Mouse (Mus musculus): ENCODE measurements around the gene Fuca1. TPM values are rescaled to one million over a fixed set of nuclear protein-coding genes. Genes with fewer than 3 reads are reported as not detected.
"Not testable (repeated sequence)": the region's sequence is repeated elsewhere in the genome, so short reads cannot be mapped to it uniquely, and the experiment has no call there.

The Fuca1 gene
- total RNA-seq, 2 experiments from 2014 or later: 88.2 to 99.0 TPM

GRCm38 (mm10) chr4:135921257-135922120, 954 bp downstream of the Fuca1 start:
- DNase-seq (ENCODE audit: low spot score in 2 of 2): no peak

DNA sequence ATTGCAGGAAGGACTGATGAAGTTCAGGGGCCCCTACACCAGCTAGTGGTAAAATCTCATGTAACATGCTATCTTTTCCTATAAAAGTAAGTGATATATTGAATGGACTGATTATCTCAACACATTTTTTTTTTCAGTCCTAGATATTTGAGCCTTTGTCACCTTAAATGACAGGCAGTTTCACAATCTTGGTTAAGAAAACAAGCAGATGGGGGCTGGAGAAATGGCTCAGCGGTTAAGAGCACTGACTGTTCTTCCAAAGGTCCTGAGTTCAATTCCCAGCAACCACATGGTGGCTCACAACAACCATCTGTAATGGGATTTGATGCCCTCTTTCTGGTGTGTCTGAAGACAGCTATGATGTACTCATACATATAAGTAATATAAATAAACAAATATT, 1.7 kb downstream of the Fuca1 start:
- no peak for DNase-seq (ENCODE audit: low spot score in 2 of 2)

- DNase-seq (ENCODE audit: low spot score in 2 of 2): no peak
These were observed 3.9 kb downstream of the Fuca1 start for GRCm38 (mm10) chr4:135924418-135924817.

- no peak for DNase-seq (ENCODE audit: low spot score in 2 of 2)
These were observed 4.8 kb downstream of the Fuca1 start for GRCm38 (mm10) chr4:135925341-135925740.

DNA sequence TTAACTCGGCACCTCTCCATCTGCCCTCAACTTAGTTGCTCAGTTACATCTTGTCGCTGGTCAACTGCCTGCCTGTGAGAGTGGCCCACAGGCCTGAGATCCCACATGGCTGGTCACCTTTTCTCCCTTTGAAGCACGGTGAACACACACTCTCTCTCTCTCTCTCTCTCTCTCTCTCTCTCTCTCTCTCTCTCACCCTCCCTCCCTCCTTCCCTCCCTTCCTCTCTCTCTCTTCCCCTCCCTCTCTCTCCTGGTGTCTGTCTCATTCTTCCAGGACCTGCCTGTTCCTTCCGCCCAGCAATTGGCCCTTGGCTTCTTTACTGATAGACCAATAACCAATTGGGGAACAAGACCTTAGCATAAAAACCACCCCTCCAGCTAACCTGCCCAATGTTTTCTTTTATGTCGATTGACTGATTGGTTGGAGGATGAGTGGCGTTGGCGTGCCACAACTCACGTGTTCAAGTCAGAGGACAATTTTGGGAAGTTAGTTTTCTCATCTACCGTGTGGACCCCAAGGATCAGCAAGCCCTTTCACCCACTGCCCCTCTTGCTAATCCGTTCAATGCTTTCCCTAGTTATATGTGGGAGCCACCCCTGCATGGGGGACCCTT, 5.8 kb downstream of the Fuca1 start:
- no peak for DNase-seq (ENCODE audit: low spot score in 2 of 2)

DNA sequence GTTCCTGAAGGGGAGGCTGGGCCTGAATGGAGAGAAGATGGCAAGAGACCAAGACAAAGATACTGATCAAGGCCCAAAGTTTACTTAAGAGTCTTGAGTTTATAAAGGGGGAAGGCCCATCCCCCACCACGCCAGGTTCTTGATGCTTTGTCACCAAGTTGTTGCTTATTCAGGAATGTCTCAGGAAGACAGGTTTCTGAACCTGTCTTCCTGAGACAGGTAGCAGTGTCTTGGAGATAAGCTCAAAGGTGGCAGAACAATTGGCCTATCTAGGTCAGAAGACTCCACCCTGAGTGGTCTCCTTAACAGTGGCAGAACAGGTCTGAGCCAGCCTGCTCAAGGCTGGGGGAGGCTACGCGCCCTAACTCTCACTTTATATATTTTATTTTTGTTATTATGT, 6.3 kb downstream of the Fuca1 start:
- DNase-seq (ENCODE audit: low spot score in 2 of 2): no peak

DNA sequence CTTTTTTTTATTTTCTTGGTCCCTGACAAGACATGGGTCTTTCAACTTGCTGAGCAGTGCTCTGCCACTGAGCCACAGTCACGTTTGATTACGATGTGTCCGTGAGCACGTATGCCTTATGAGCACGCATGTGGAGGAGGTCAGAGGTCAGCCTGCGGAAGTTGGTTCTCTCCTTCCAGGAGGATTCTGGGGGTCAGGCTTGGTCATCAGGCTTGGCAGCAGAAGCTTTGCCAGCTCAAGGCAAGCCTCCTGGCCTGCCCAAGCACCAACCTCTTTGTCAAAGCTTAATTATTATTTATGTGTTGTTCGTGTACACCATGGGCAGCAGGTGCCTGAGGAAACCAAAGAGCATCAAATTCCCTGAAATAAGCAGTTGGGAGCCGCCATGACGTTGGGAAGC, 7.8 kb downstream of the Fuca1 start:
- no peak for DNase-seq (ENCODE audit: low spot score in 2 of 2)

DNA sequence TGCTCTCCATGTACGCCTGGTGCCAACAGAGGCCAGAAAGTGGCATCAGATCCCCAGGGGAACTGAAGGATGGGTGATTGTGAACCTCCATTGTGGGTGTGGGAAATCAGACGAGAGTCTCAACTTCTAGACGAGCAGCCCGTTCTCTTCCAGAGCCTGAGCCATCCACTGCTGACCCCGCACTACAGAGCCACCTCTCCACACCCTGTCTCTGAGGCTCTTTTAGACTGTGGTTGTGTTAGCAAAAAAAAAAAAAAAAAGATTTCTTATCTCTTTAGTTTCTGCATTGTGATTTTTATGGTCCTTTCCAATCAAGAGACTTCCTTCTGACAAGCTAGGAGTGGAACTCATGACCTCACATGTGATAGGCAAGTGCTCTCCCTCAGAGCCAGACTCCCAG, 8.9 kb downstream of the Fuca1 start:
- DNase-seq (ENCODE audit: low spot score in 2 of 2): no peak

- DNase-seq (ENCODE audit: low spot score in 2 of 2): no peak
These were observed 9.3 kb downstream of the Fuca1 start for GRCm38 (mm10) chr4:135929828-135930227.

DNA sequence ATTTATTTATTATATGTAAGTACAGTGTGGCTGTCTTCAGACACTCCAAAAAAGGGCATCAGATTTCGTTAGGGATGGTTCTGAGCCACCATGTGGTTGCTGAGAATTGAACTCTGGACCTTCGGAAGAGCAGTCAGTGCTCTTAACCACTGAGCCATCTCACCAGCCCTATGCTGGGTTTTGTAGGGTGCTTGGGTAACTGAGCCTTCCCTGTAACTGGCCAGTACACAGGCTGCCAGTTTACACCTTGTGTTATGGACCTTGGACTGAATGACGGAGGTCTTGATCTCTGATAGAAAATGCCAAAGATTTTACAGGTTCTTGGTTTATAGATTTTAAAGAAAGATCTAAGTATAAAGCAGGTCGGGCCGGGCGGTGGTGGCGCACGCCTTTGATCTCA, 9.7 kb downstream of the Fuca1 start:
- no peak for DNase-seq (ENCODE audit: low spot score in 2 of 2)

GRCm38 (mm10) chr4:135931832-135932231, 11.3 kb downstream of the Fuca1 start:
- no peak for DNase-seq (ENCODE audit: low spot score in 2 of 2)

- DNase-seq (ENCODE audit: low spot score in 2 of 2): no peak
These were observed 14.4 kb downstream of the Fuca1 start for GRCm38 (mm10) chr4:135934708-135935500.

DNA sequence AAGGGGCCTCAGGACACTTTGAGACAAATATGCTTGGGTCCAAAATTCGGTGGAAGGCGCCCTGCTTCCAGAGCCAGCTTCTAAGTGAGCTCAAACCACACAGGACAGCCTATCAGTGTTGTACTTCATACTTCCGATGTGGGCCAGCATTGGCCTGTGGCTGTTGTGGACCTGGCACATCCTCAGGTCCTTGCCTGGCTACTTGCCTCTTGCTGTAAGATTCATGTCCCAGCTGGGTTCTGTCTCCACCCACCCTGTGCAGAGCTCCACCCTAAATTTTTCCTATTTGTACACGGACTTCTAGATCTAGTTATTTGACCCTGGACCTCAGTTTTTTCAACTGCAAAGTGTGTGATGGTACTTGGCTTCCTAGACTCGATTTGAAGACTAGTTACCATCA, 15.0 kb downstream of the Fuca1 start:
- no peak for DNase-seq (ENCODE audit: low spot score in 2 of 2)

DNA sequence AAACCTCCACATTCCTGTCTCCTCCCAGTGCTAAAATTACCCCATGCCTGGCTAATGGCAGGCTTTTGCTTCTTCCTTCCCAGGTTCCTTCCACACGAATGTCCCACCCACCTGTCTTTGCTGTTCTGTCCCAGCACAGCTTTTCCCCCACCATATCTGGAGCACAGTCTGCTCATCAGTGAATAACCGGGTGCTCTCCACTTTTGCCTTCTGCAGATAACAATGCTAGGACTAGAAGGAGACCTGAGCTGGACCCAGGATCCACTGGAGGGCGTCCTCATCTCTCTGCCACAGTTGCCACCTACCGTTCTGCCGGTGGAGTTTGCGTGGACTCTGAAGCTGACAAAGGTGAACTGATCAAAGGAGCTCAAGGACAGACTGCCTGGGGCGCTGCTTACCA, 18.3 kb downstream of the Fuca1 start:
- no peak for DNase-seq (ENCODE audit: low spot score in 2 of 2)

- DNase-seq (ENCODE audit: low spot score in 2 of 2): not testable (repeated sequence)
These were observed 20.5 kb downstream of the Fuca1 start for GRCm38 (mm10) chr4:135941026-135941425.

- DNase-seq (ENCODE audit: low spot score in 2 of 2): no peak
These were observed 21.7 kb downstream of the Fuca1 start for GRCm38 (mm10) chr4:135942193-135942592.

GRCm38 (mm10) chr4:135943389-135943788, 22.9 kb downstream of the Fuca1 start:
- DNase-seq (ENCODE audit: low spot score in 2 of 2): no peak

DNA sequence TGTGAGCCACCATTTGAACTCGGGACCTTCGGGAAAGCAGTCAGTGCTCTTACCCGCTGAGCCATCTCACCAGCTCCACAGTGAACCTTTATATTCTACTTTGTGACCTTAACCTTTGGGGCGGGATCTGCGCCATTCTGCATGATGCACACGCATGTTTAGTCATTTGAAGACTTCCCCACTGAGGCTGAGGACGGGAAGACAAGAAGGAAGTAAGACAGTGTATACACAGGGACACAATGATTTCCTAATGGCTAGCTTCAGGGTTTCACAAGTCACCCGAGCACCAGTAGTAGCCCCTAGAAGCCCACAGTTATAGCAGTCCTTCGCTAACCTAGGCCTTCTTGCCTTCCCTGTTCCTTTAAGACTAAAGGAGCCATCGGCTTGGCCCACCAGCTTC, 25.2 kb downstream of the Fuca1 start:
- no peak for DNase-seq (ENCODE audit: low spot score in 2 of 2)

DNA sequence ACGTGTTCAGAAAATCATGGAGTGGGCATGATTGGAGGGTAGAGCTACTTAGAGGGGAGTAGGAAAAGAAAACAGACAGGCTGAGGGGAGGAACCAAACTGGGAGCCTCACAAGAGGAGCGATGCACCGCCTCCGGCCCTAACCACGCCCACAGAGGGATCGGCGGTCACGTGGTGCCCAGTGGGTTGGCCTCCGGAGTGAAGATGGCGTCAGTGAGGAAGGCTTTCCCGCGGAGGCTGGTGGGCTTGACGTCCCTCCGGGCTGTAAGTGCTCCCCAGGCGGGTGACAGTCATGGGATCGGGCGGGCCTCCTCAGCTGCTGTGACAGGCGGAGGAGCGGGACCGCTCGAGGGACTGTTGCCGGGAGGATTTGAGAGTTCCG, 25.7 kb downstream of the Fuca1 start, which contains the start of gene Hmgcl:
Gene Hmgcl (plus strand): TSS at position 171 of the 381 bp plus-strand sequence.
- peak; percentile 78 to 89 for DNase-seq (ENCODE audit: low spot score in 2 of 2)

GRCm38 (mm10) chr4:135946659-135947301, 26.2 kb downstream of the Fuca1 start:
- no peak for DNase-seq (ENCODE audit: low spot score in 2 of 2)

GRCm38 (mm10) chr4:135948142-135948541, 27.6 kb downstream of the Fuca1 start:
- no peak for DNase-seq (ENCODE audit: low spot score in 2 of 2)
